Mouse (Mus musculus) hindbrain, embryonic 15.5 days (tissue): ENCODE results near the gene Gm12248. TPM values are rescaled to one million over a fixed set of nuclear protein-coding genes. Genes with fewer than 3 reads are reported as not detected.

Experiments
- ATAC-seq: fragments of 200-750 bp; cut with Nextera tagmentation; 2 replicates; pipeline ENCODE4 v1.8.0; 2017; ENCODE audit warnings: low read depth, moderate number of reproducible peaks, moderate TSS enrichment; ENCODE audit not compliant: low FRiP score
- H3K27ac ChIP-seq: fragments of 300-500 bp; sonication (generic); replicated peaks from 2 replicates; pipeline ENCODE4 v1.5.1; 2015; ENCODE audit warnings: mild to moderate bottlenecking, inconsistent platforms
- H3K27me3 ChIP-seq: fragments of 300-500 bp; sonication (generic); 2 replicates; pipeline ENCODE4 v1.6.1; 2015; ENCODE audit warnings: control low read depth, inconsistent platforms
- H3K36me3 ChIP-seq: fragments of 300-500 bp; sonication (generic); 2 replicates; pipeline ENCODE4 v1.6.1; 2015; ENCODE audit warnings: control low read depth, inconsistent platforms
- H3K4me1 ChIP-seq: fragments of 300-500 bp; sonication (generic); replicated peaks from 2 replicates; pipeline ENCODE4 v1.6.1; 2015; ENCODE audit warnings: control low read depth, inconsistent platforms
- H3K4me2 ChIP-seq: fragments of 300-500 bp; sonication (generic); 2 replicates; pipeline ENCODE4 v1.6.1; 2015; ENCODE audit warnings: moderate library complexity, mild to moderate bottlenecking, inconsistent platforms
- H3K4me3 ChIP-seq: fragments of 300-500 bp; sonication (generic); 2 replicates; pipeline ENCODE4 v1.5.1; 2015; ENCODE audit warnings: mild to moderate bottlenecking, inconsistent platforms
- H3K9ac ChIP-seq: fragments of 300-500 bp; sonication (generic); 2 replicates; pipeline ENCODE4 v1.6.1; 2015; ENCODE audit warnings: inconsistent platforms
- H3K9me3 ChIP-seq: fragments of 300-500 bp; sonication (generic); 2 replicates; pipeline ENCODE4 v1.6.1; 2016; ENCODE audit warnings: control low read depth, inconsistent platforms
- WGBS: fragments of 180-500 bp; shearing (Covaris S2); methylation state at CpG from one replicate; pipeline ENCODE4 v1.1.7; 2015; 5-methylcytosine and 5-hydroxymethylcytosine counted together
- polyA plus RNA-seq: library from polyadenylated mRNA; unstranded; fragments of >200 nt; fragmentation: Nextera tagmentation; extraction: Ambion mirVana; gene quantifications from 2 replicates; pipeline ENCODE4 v1.2.1, GENCODE M21; 2015

The Gm12248 gene
- polyA plus RNA-seq, 1 experiment from 2014 or later, result 0.16 TPM

GRCm38 (mm10) chr11:58121351-58121750 lies 28.4 kb upstream of the Gm12248 start:
- Histone ChIP-seq H3K4me3 (no peak overlapping the region), H3K4me1 (no peaks in the 10 kb centered on the region), H3K27ac (no peak overlapping the region), H3K27me3 (no peaks in the 10 kb centered on the region), H3K4me2 (no peak overlapping the region), H3K9me3 (no peaks in the 10 kb centered on the region), H3K36me3 (peaks cover 65% of the 10 kb centered on the region), H3K9ac (no peak overlapping the region)
- ATAC-seq, result no peak
- 89% methylated on average over 9 of the region's 9 CpGs for WGBS

GRCm38 (mm10) chr11:58120655-58121054 lies 27.7 kb upstream of the Gm12248 start:
- WGBS, result 85% methylated on average over 3 of the region's 3 CpGs

GRCm38 (mm10) chr11:58117044-58117652 lies 24.2 kb upstream of the Gm12248 start:
- Histone ChIP-seq H3K27ac (no peak overlapping the region), H3K36me3 (peaks cover 74% of the 10 kb centered on the region), H3K9me3 (no peaks in the 10 kb centered on the region), H3K4me3 (no peak overlapping the region), H3K4me2 (no peak overlapping the region), H3K27me3 (no peaks in the 10 kb centered on the region), H3K4me1 (no peaks in the 10 kb centered on the region), H3K9ac (no peak overlapping the region)
- 85% methylated on average over 10 of the region's 10 CpGs for WGBS
- ATAC-seq, result peak; percentile 74

More at GRCm38 (mm10) chr11:58120655-58121054, 27.7 kb upstream of the Gm12248 start:
- ATAC-seq, result no peak
- Histone ChIP-seq H3K4me3 (no peak overlapping the region), H3K9ac (no peak overlapping the region), H3K36me3 (peaks cover 69% of the 10 kb centered on the region), H3K27ac (no peak overlapping the region), H3K9me3 (no peaks in the 10 kb centered on the region), H3K4me2 (no peak overlapping the region), H3K27me3 (no peaks in the 10 kb centered on the region), H3K4me1 (no peaks in the 10 kb centered on the region)

GRCm38 (mm10) chr11:58116560-58116959 lies 23.6 kb upstream of the Gm12248 start:
- no peaks in the 10 kb centered on the region for H3K4me1 ChIP-seq
- no peak overlapping the region for H3K4me3 ChIP-seq
- no peaks in the 10 kb centered on the region for H3K9me3 ChIP-seq
- no peaks in the 10 kb centered on the region for H3K27me3 ChIP-seq
- no peak overlapping the region for H3K4me2 ChIP-seq
- no peak overlapping the region for H3K27ac ChIP-seq
- no peak for ATAC-seq
- WGBS, result 86% methylated on average over 1 of the region's 1 CpGs
- no peak overlapping the region for H3K9ac ChIP-seq
- H3K36me3 ChIP-seq, result peaks cover 74% of the 10 kb centered on the region

- WGBS, result 94% methylated on average over 4 of the region's 4 CpGs
- H3K4me2 ChIP-seq, result no peak overlapping the region
- H3K9ac ChIP-seq, result no peak overlapping the region
- H3K27ac ChIP-seq, result no peak overlapping the region
- no peak overlapping the region for H3K4me3 ChIP-seq
- no peaks in the 10 kb centered on the region for H3K9me3 ChIP-seq
- ATAC-seq, result no peak
- peaks cover 26% of the 10 kb centered on the region for H3K36me3 ChIP-seq
- H3K27me3 ChIP-seq, result no peaks in the 10 kb centered on the region
- H3K4me1 ChIP-seq, result peaks cover 35% of the 10 kb centered on the region
Measured at GRCm38 (mm10) chr11:58107664-58108337, 14.9 kb upstream of the Gm12248 start.

- Histone ChIP-seq H3K27ac (no peak overlapping the region), H3K4me2 (no peak overlapping the region), H3K9ac (no peak overlapping the region), H3K4me1 (peaks cover 36% of the 10 kb centered on the region), H3K9me3 (no peaks in the 10 kb centered on the region), H3K36me3 (peaks cover 23% of the 10 kb centered on the region), H3K4me3 (no peak overlapping the region), H3K27me3 (no peaks in the 10 kb centered on the region)
- WGBS, result 49% methylated on average over 3 of the region's 3 CpGs
- no peak for ATAC-seq
Measured at GRCm38 (mm10) chr11:58107009-58107408, 14.1 kb upstream of the Gm12248 start.

DNA sequence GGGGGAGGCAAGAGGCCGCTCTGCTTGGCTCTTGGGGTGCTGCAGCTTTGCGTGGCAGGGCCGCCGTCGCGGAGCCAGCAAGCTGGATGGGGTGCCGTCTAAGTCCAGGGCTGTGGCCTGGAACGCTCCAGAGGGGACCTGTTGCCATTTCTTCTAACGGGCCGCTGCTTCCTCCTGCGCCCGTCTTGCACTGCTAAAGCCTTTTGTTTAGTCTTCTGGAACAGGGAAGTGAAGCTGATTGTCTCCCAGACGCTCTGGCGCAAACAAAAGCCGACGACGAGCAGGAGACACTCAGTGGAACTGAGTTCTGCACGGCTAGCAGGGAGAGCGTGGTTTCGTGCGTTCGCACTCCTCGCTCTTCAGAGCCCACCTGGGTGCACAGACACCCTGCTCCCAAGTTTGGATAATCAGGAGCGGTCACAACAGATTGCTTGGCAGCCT lies 11.4 kb upstream of the Gm12248 start:
- under 1% methylated on average over 24 of the region's 24 CpGs for WGBS
- ATAC-seq, result no peak; the same call in 1 of the 2 replicates

DNA sequence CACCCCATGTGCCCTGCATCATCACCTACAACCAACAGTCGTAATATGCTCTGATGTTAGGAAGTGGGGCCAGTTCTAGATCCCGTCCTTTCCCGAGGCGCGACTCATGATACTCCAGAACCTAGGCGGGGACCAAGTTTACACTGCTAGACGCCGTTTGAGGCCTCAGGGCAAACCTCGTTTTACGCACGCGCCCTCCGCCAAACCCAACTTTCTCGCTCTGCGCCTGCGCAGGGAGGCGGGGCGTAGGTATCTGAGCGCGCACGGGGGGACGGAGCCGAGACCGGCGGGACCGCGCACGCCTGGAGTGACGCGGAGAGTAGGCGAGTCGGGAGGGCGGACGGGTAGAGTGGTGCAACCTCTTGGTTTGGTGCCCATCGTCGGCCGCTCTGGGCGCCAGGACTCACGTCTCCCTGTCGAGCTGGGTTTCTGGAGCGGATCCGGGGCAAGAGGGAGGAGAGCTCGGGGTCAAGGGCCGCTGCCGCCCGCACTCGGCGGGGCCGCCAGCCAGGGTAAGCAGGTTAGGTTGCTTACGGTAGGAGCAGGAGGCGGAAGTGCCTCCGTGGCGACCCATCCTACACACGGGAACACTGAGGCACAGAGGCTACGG lies 10.9 kb upstream of the Gm12248 start, which contains the start of gene Cnot8:
Gene Cnot8, plus strand, starts transcription at position 457 of the 610 bp plus-strand sequence.
- H3K9ac ChIP-seq, result peak within 1 kb of the TSS; percentile 89

More for the DNA sequence above, 11.4 kb upstream of the Gm12248 start:
- H3K27me3 ChIP-seq, result no peaks in the 10 kb centered on the region
- H3K4me2 ChIP-seq, result peak overlapping the region; percentile 69
- H3K4me1 ChIP-seq, result peaks cover 36% of the 10 kb centered on the region
- H3K9me3 ChIP-seq, result no peaks in the 10 kb centered on the region
- peak overlapping the region; percentile 89 for H3K27ac ChIP-seq
- no peaks in the 10 kb centered on the region for H3K36me3 ChIP-seq
- peak overlapping the region; percentile 89 for H3K9ac ChIP-seq
- H3K4me3 ChIP-seq, result peak overlapping the region; percentile 93

GRCm38 (mm10) chr11:58103344-58103653 lies 10.4 kb upstream of the Gm12248 start:
- peak overlapping the region; percentile 69 for H3K4me2 ChIP-seq
- peaks cover 10% of the 10 kb centered on the region for H3K27me3 ChIP-seq
- peak overlapping the region; percentile 93 for H3K4me3 ChIP-seq
- H3K36me3 ChIP-seq, result no peaks in the 10 kb centered on the region
- peak; percentile 67 for ATAC-seq
- H3K4me1 ChIP-seq, result peaks cover 36% of the 10 kb centered on the region
- no peaks in the 10 kb centered on the region for H3K9me3 ChIP-seq
- peak overlapping the region; percentile 89 for H3K27ac ChIP-seq
- peak overlapping the region; percentile 69 for H3K9ac ChIP-seq
- 58% methylated on average over 13 of the region's 13 CpGs for WGBS

More for the DNA sequence above, 10.9 kb upstream of the Gm12248 start, which contains the start of gene Cnot8:
- H3K4me3 ChIP-seq, result peak within 1 kb of the TSS; percentile 93
- no peaks in the 10 kb centered on the region for H3K9me3 ChIP-seq
- peak; percentile 97 for ATAC-seq
- H3K36me3 ChIP-seq, result no peaks in the 10 kb centered on the region
- H3K4me1 ChIP-seq, result peaks cover 36% of the 10 kb centered on the region
- H3K4me2 ChIP-seq, result peak within 1 kb of the TSS; percentile 69
- WGBS, result under 1% methylated on average over 55 of the region's 55 CpGs
- H3K27ac ChIP-seq, result peak within 1 kb of the TSS; percentile 89
- peaks cover 5% of the 10 kb centered on the region for H3K27me3 ChIP-seq

GRCm38 (mm10) chr11:58102581-58103343 lies 9.8 kb upstream of the Gm12248 start:
- H3K27me3 ChIP-seq, result peaks cover 11% of the 10 kb centered on the region
- ATAC-seq, result no peak
- H3K27ac ChIP-seq, result no peak overlapping the region; the same call in 1 of the 2 replicates
- H3K4me2 ChIP-seq, result peak overlapping the region; percentile 69
- H3K36me3 ChIP-seq, result no peaks in the 10 kb centered on the region
- H3K9me3 ChIP-seq, result no peaks in the 10 kb centered on the region
- H3K4me1 ChIP-seq, result peaks cover 37% of the 10 kb centered on the region
- H3K9ac ChIP-seq, result no peak overlapping the region
- peak overlapping the region; percentile 93 for H3K4me3 ChIP-seq
- WGBS, result 88% methylated on average over 9 of the region's 9 CpGs

GRCm38 (mm10) chr11:58102146-58102545 lies 9.2 kb upstream of the Gm12248 start:
- Histone ChIP-seq H3K4me2 (no peak overlapping the region), H3K27me3 (peaks cover 11% of the 10 kb centered on the region), H3K27ac (no peak overlapping the region), H3K4me1 (peaks cover 34% of the 10 kb centered on the region), H3K36me3 (no peaks in the 10 kb centered on the region), H3K9me3 (no peaks in the 10 kb centered on the region), H3K4me3 (no peak overlapping the region), H3K9ac (no peak overlapping the region)
- ATAC-seq, result no peak
- 88% methylated on average over 3 of the region's 3 CpGs for WGBS
